8 mouse cellular contexts compared by ENCODE assay signal in the genomic region with DNA sequence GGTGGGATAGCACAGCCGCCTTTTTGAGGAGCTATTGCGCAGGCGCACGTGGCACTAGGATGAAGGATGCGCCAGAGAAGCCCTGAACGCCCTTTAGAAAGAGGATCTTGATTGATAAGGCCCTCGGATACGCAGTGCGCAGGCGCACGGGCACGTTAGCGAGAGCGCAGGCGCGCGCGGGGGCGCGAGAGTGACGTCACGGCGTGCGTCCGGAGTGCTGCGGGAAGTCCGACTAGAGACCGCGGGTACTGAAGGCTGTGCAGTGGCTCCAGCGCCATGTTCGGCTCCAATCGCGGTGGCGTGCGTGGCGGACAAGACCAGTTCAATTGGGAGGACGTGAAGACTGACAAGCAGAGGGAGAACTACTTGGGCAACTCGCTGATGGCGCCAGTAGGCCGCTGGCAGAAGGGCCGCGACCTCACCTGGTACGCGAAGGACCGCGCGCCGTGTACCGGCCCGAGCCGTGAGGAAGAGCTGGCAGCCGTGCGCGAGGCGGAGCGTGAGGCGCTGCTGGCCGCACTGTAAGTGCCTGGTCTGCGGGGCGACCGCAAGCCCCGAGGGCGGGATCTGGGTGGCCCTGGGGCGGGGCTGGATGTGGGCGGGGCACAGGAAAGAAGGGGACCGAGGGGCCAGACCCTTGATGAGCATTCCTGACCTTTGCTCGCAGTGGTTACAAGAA. TPM values are rescaled to one million over a fixed set of nuclear protein-coding genes. Genes with fewer than 3 reads are reported as not detected.
DNase-seq lines count a peak whose midpoint lies in the region; ATAC-seq and TF ChIP-seq lines count a peak whose summit lies in the region.

Gene 2310033P09Rik (plus strand): TSS at position 169 of the 679 bp plus-strand sequence.

- peak; percentile 98 for DNase-seq in CH12.LX (ENCODE audit: extremely low read depth)
- DNase-seq in c-Kit-positive CD71-positive TER-119-negative erythroid progenitor cells, embryonic 14.5 days (ENCODE audit: low read depth), result peak; percentile 90
- peak; percentile 98 for DNase-seq in forebrain, embryonic 11.5 days (ENCODE audit: low spot score)
- peak; percentile 91 to 95 for DNase-seq in kidney, postnatal 25 days
- peak; percentile 94 for DNase-seq in liver, embryonic 13.5 days
- peak; percentile 91 to 93 for DNase-seq in natural killer cell, adult 2 months (ENCODE audit: low spot score in 2 of 2)

- no peaks in the 10 kb centered on the region for H3K9me3 ChIP-seq in CH12.LX (replicated peaks; ENCODE audit: low read length)
- H3K9me3 ChIP-seq in forebrain, embryonic 11.5 days (ENCODE audit: control insufficient read depth, low read length), result no peaks in the 10 kb centered on the region
- no peaks in the 10 kb centered on the region for H3K9me3 ChIP-seq in heart, embryonic 15.5 days (replicated peaks)
- no peaks in the 10 kb centered on the region for H3K9me3 ChIP-seq in liver, embryonic 13.5 days (replicated peaks)
- H3K9me3 ChIP-seq in stomach, embryonic 14.5 days (ENCODE audit: control insufficient read depth, low read depth, low read length), result no peaks in the 10 kb centered on the region

- H3K27ac ChIP-seq in CH12.LX (ENCODE audit: insufficient read depth, low read depth), result peak within 1 kb of the TSS; percentile 80
- H3K27ac ChIP-seq in forebrain, embryonic 11.5 days (ENCODE audit: low read depth, low read length), result peak within 1 kb of the TSS; percentile 82
- H3K27ac ChIP-seq in heart, embryonic 15.5 days, result peak within 1 kb of the TSS; percentile 96
- H3K27ac ChIP-seq in liver, embryonic 13.5 days, result peak within 1 kb of the TSS; percentile 95
- peak within 1 kb of the TSS; percentile 91 for H3K27ac ChIP-seq in stomach, embryonic 14.5 days (ENCODE audit: low read length)

- WGBS in forebrain, embryonic 11.5 days, result under 1% methylated on average over 67 of the region's 67 CpGs
- WGBS in heart, embryonic 15.5 days, result under 1% methylated on average over 67 of the region's 67 CpGs
- WGBS in liver, embryonic 13.5 days (ENCODE audit: insufficient replicate concordance), result under 1% methylated on average over 65 of the region's 67 CpGs
- WGBS in stomach, embryonic 14.5 days, result under 1% methylated on average over 67 of the region's 67 CpGs

- no peak for TF ChIP-seq CTCF in CH12.LX (conservative IDR thresholded peaks at IDR 0.05 in 1 of 2, IDR thresholded peaks at IDR 0.05 in 1 of 2; ENCODE audit: low read depth in 2 of 2, low read length in 2 of 2)

- peaks cover 61 to 76% of the 10 kb centered on the region in 2 experiments for H3K36me3 ChIP-seq in CH12.LX (replicated peaks in 1 of 2; ENCODE audit: control insufficient read depth in 1 of 2, insufficient read depth in 1 of 2, low read length in 1 of 2)
- peaks cover 4% of the 10 kb centered on the region; the same call in 1 of the 2 replicates for H3K36me3 ChIP-seq in forebrain, embryonic 11.5 days (ENCODE audit: control insufficient read depth, insufficient read depth, low read length)
- peaks cover 60% of the 10 kb centered on the region for H3K36me3 ChIP-seq in heart, embryonic 15.5 days
- H3K36me3 ChIP-seq in liver, embryonic 13.5 days, result peaks cover 74% of the 10 kb centered on the region
- H3K36me3 ChIP-seq in stomach, embryonic 14.5 days (ENCODE audit: control insufficient read depth, insufficient read depth, low read length), result peaks cover 40% of the 10 kb centered on the region

- peak; percentile 96 for TF ChIP-seq POLR2A in CH12.LX (IDR thresholded peaks at IDR 0.05; ENCODE audit: low read depth, low read length)

- no peaks in the 10 kb centered on the region for H3K27me3 ChIP-seq in CH12.LX (replicated peaks)
- no peaks in the 10 kb centered on the region for H3K27me3 ChIP-seq in forebrain, embryonic 11.5 days (ENCODE audit: control insufficient read depth, insufficient read depth, low read length)
- H3K27me3 ChIP-seq in heart, embryonic 15.5 days, result no peaks in the 10 kb centered on the region
- no peaks in the 10 kb centered on the region for H3K27me3 ChIP-seq in liver, embryonic 13.5 days
- no peaks in the 10 kb centered on the region for H3K27me3 ChIP-seq in stomach, embryonic 14.5 days (ENCODE audit: control insufficient read depth, insufficient read depth, low read length)

- peak; percentile 84 for ATAC-seq in forebrain, embryonic 11.5 days (replicated peaks; ENCODE audit: low FRiP score)
- ATAC-seq in heart, embryonic 15.5 days (replicated peaks; ENCODE audit: insufficient number of reproducible peaks, insufficient read depth, low FRiP score, low read depth), result peak; percentile 83
- peak; percentile 81 for ATAC-seq in liver, embryonic 13.5 days (ENCODE audit: low read depth)
- peak; percentile 86 for ATAC-seq in stomach, embryonic 14.5 days (ENCODE audit: insufficient number of reproducible peaks, insufficient read depth, low FRiP score, low read depth)

- H3K4me3 ChIP-seq in CH12.LX (replicated peaks in 1 of 3; ENCODE audit: low read depth in 2 of 3, low read length in 2 of 3, poor library complexity in 1 of 3), result peak within 1 kb of the TSS; percentile 74 to 83 (median 81)
- H3K4me3 ChIP-seq in forebrain, embryonic 11.5 days (ENCODE audit: low read depth, low read length), result peak within 1 kb of the TSS; percentile 86
- peak within 1 kb of the TSS; percentile 99 for H3K4me3 ChIP-seq in heart, embryonic 15.5 days
- H3K4me3 ChIP-seq in liver, embryonic 13.5 days (replicated peaks), result peak within 1 kb of the TSS; percentile 94
- peak within 1 kb of the TSS; percentile 90 for H3K4me3 ChIP-seq in stomach, embryonic 14.5 days (ENCODE audit: low read depth, low read length)

- TF ChIP-seq RAD21 in CH12.LX (IDR thresholded peaks at IDR 0.05; ENCODE audit: low read depth, low read length), result no peak

- dilution Hi-C loops in CH12.LX (cut with MboI; ENCODE audit: extremely low pct_ligation_motif_present, extremely low pct_unique_long_range_greater_than_20kb, low sequenced_read_pairs), result no loop called here

- H3K79me2 ChIP-seq in CH12.LX (replicated peaks; ENCODE audit: control insufficient read depth, extremely low read depth, insufficient read depth, poor library complexity, severe bottlenecking), result peaks cover 11% of the 10 kb centered on the region

- H3K9ac ChIP-seq in CH12.LX (ENCODE audit: insufficient read depth, low read depth), result peak within 1 kb of the TSS; percentile 79
- peak within 1 kb of the TSS; percentile 86 for H3K9ac ChIP-seq in forebrain, embryonic 11.5 days (ENCODE audit: low read length)
- peak within 1 kb of the TSS; percentile 95 for H3K9ac ChIP-seq in heart, embryonic 15.5 days
- peak within 1 kb of the TSS; percentile 94 for H3K9ac ChIP-seq in liver, embryonic 13.5 days
- peak within 1 kb of the TSS; percentile 90 for H3K9ac ChIP-seq in stomach, embryonic 14.5 days (replicated peaks; ENCODE audit: low read depth, low read length)

- H3K4me1 ChIP-seq in CH12.LX (ENCODE audit: control insufficient read depth in 1 of 2, insufficient read depth in 2 of 2), result peaks cover 5 to 46% of the 10 kb centered on the region in 2 experiments; a peak in 3 of 4 replicates
- H3K4me1 ChIP-seq in forebrain, embryonic 11.5 days (replicated peaks; ENCODE audit: control insufficient read depth, insufficient read depth, low read length), result peaks cover 4% of the 10 kb centered on the region; the same call in 1 of the 2 replicates
- H3K4me1 ChIP-seq in heart, embryonic 15.5 days (replicated peaks), result peaks cover 31% of the 10 kb centered on the region
- H3K4me1 ChIP-seq in liver, embryonic 13.5 days (replicated peaks), result peaks cover 49% of the 10 kb centered on the region
- peaks cover 5% of the 10 kb centered on the region; the same call in 1 of the 2 replicates for H3K4me1 ChIP-seq in stomach, embryonic 14.5 days (ENCODE audit: control insufficient read depth, insufficient read depth, low read length)

- peak within 1 kb of the TSS; percentile 91 for H3K4me2 ChIP-seq in CH12.LX (ENCODE audit: insufficient read depth, low read depth, poor library complexity, severe bottlenecking)
- H3K4me2 ChIP-seq in forebrain, embryonic 11.5 days (ENCODE audit: low read depth, low read length, severe bottlenecking), result peak within 1 kb of the TSS; percentile 88
- peak within 1 kb of the TSS; percentile 94 for H3K4me2 ChIP-seq in heart, embryonic 15.5 days
- peak within 1 kb of the TSS; percentile 95 for H3K4me2 ChIP-seq in liver, embryonic 13.5 days
- peak within 1 kb of the TSS; percentile 66 for H3K4me2 ChIP-seq in stomach, embryonic 14.5 days (replicated peaks; ENCODE audit: low read depth, low read length)

- in situ Hi-C loops in CH12.LX (cut with MboI; ENCODE audit: low pct_ligation_motif_present, low pct_unique_long_range_greater_than_20kb, low sequenced_read_pairs), result no loop called here

- TF ChIP-seq EP300 in CH12.LX (IDR thresholded peaks at IDR 0.05; ENCODE audit: low read length), result no peak

TF ChIP-seq in CH12.LX, 34 proteins besides CTCF, POLR2A, EP300 and RAD21 (continues in another document):
- TF ChIP-seq BHLHE40 (IDR thresholded peaks at IDR 0.05; ENCODE audit: low read depth, low read length), result no peak; the same call in 1 of the 2 replicates
- peak; percentile 87 for TF ChIP-seq HCFC1 (IDR thresholded peaks at IDR 0.05; ENCODE audit: low read depth, low read length)
- peak; percentile 91 for TF ChIP-seq POLR2AphosphoS2 (IDR thresholded peaks at IDR 0.05; ENCODE audit: low read depth, low read length)
- TF ChIP-seq TCF12 (IDR thresholded peaks at IDR 0.05; ENCODE audit: low read depth, low read length), result peak; percentile 84
- peak; percentile 56; the same call in 1 of the 2 replicates for TF ChIP-seq JUN (IDR thresholded peaks at IDR 0.05; ENCODE audit: insufficient read depth, low read depth, low read length)
- TF ChIP-seq MYC (IDR thresholded peaks at IDR 0.05; ENCODE audit: low read depth, low read length), result peak; percentile 82
- no peak for TF ChIP-seq UBTF (IDR thresholded peaks at IDR 0.05; ENCODE audit: low read depth, low read length)
- TF ChIP-seq TBP (conservative IDR thresholded peaks at IDR 0.05; ENCODE audit: low read depth, low read length), result peak; percentile 54
- no peak for TF ChIP-seq SMC3 (IDR thresholded peaks at IDR 0.05; ENCODE audit: low read depth, low read length)
- no peak; the same call in 1 of the 2 replicates for TF ChIP-seq CHD1 (IDR thresholded peaks at IDR 0.05; ENCODE audit: low read depth, low read length)
- peak; percentile 90; the same call in 1 of the 2 replicates for TF ChIP-seq E2F4 (IDR thresholded peaks at IDR 0.05; ENCODE audit: insufficient replicate concordance, low read depth, low read length)
- TF ChIP-seq KAT2A (IDR thresholded peaks at IDR 0.05; ENCODE audit: insufficient replicate concordance, low read length), result peak; percentile 74; the same call in 1 of the 2 replicates
- TF ChIP-seq ZC3H11A (IDR thresholded peaks at IDR 0.05; ENCODE audit: low read depth, low read length), result no peak

RNA-seq across cellular contexts. Expression of gene 2310033P09Rik, which starts in this region (rescaled TPM):
- total RNA-seq in CH12.LX (2012; rRNA removed) (15.3 and 18.2 TPM in 2 replicates), CH12.LX (2014; rRNA removed) (7.9 and 8.6 TPM in 2 replicates)
- polyA plus RNA-seq in CH12.LX (2012; ENCODE audit: insufficient read length, low read depth), result 44.1 and 50.2 TPM in 2 replicates
- 36.6 and 41.0 TPM in 2 replicates for polyA plus RNA-seq in forebrain, embryonic 11.5 days (2014; fragmentation: Nextera tagmentation; extraction: Ambion mirVana)
- polyA plus RNA-seq in heart, embryonic 15.5 days (2015; fragmentation: Nextera tagmentation; extraction: Ambion mirVana), result 17.7 and 18.4 TPM in 2 replicates
- 26.2 and 26.8 TPM in 2 replicates for polyA plus RNA-seq in liver, embryonic 13.5 days (2015; fragmentation: Nextera tagmentation; extraction: Ambion mirVana)
- polyA plus RNA-seq in stomach, embryonic 14.5 days (2014; fragmentation: Nextera tagmentation; extraction: Ambion mirVana), result 28.7 and 34.3 TPM in 2 replicates

Comparison
In these comparisons a context has a peak if more than half of its experiments do, and no peak if none do; other contexts are left out.
1. Peak in every context shown above with its lines: DNase-seq, ATAC-seq, H3K4me3 ChIP-seq and H3K27ac ChIP-seq.